Mouse (Mus musculus): ENCODE results near the gene Slc35b2.
A peak's percentile ranks its signal among the peaks of the same experiment; 100 is the strongest.

Slc35b2 gene

DNA sequence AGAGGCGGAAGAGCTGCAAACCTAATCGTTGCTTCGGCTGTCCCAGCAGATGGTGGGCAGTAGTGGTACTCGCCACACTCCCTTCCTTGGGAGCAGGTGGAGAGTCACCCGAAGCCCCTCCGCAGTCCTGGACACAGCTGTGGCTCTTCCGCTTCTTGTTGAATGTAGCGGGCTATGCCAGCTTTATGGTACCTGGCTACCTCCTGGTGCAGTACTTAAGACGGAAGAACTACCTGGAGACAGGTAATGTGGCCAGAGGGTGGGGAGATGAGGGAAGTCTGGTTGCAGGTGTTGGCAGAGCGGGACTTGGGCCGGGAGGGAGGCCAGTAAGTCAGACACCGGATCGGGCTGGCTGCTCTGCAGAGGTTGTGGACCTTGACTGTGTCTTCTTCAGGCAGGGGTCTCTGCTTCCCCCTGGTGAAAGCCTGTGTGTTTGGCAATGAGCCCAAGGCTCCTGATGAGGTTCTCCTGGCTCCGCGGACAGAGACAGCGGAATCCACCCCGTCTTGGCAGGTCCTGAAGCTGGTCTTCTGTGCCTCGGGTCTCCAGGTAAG lies 934 bp downstream of the Slc35b2 start:
- no peak for DNase-seq (ENCODE audit: low spot score)

- DNase-seq (ENCODE audit: low spot score), result no peak
These were observed 1.4 kb downstream of the Slc35b2 start for GRCm38 (mm10) chr17:45565103-45565502.

DNA sequence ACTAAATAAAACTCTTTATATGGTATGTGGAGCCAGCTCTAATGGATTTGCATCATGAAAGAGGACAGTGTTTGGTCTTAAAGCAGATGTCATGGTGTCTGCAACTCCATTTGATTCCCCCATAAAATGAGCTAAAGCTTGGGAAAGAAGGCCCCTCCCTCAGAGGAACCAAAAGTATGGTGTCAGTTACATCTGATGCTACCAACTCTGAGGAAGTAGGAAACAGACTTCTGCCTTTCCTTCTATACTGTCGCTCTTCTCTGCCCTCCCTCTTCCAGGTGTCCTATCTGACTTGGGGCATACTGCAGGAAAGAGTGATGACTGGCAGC lies 2.3 kb downstream of the Slc35b2 start:
- no peak for DNase-seq (ENCODE audit: low spot score)

DNA sequence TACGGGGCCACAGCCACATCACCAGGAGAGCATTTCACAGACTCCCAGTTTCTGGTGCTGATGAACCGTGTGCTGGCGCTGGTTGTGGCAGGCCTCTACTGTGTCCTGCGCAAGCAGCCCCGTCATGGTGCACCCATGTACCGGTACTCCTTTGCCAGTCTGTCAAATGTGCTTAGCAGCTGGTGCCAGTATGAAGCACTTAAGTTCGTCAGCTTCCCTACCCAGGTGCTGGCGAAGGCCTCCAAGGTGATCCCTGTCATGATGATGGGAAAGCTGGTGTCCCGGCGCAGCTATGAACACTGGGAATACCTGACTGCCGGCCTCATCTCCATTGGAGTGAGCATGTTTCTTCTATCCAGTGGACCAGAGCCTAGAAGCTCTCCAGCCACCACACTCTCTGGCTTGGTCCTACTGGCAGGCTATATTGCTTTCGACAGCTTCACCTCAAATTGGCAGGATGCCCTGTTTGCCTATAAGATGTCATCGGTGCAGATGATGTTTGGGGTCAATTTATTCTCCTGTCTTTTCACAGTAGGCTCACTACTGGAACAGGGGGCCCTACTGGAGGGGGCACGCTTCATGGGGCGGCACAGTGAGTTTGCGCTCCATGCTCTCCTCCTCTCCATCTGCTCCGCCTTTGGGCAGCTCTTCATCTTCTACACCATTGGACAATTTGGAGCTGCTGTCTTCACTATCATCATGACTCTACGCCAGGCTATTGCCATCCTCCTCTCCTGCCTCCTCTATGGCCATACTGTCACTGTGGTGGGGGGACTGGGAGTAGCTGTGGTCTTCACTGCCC lies 2.9 kb downstream of the Slc35b2 start:
- no peak for DNase-seq (ENCODE audit: low spot score)

DNA sequence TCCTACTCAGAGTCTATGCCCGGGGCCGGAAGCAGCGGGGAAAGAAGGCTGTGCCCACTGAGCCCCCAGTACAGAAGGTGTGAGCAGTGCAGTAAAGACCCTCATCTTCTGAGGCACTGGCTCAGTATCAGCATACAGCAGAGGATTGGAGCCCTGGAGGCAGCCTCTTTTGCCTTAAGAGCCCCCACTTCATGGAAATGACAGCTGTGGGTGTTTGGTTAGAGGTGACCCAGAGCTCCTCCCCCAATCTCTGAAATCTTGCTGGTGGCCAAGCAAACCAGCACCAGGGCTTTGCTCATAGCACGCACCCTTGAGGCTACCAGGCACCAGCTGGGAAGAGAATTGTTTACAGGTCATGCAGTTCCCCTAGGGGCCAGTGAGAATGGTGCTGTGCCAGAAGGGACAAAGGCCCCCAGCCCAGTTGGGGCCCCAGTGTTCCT lies 3.5 kb downstream of the Slc35b2 start:
- DNase-seq (ENCODE audit: low spot score), result no peak

DNA sequence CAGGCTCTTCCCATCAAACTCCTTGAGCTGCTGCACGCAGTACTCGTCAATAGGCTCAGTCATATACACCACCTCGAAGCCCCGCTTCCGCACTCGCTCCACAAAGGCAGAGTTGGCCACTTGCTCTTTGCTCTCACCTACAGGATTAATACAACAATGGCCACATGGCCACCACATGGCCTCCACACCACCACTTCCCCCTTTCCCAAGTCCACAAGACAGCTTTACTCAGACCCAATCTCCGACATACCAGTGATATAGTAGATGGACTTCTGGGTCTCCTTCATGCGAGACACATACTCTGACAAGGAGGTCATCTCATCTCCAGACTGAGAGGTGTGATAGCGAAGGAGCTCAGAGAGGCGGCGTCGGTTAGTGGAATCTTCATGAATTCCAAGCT lies 5.3 kb downstream of the Slc35b2 start:
- DNase-seq (ENCODE audit: low spot score), result no peak

DNA sequence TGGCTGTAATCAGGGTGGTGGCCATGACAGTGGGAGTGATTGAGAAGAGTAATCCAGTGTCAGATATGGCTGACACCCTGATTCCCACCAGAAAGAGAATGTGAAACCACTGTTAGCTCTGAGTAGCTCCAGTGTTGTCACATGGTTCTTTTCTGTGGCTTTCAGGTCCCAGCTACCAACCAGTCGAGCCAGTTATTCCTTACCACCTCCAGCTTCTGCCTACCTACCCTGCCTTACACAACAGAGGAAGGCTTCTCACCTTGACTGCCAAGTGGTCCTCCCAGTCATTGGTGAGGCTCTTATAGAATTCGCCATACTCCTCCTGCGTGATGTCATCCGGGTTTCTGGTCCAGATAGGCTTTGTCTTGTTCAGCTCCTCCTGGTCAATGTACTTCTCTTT lies 6.3 kb downstream of the Slc35b2 start:
- no peak for DNase-seq (ENCODE audit: low spot score)

DNA sequence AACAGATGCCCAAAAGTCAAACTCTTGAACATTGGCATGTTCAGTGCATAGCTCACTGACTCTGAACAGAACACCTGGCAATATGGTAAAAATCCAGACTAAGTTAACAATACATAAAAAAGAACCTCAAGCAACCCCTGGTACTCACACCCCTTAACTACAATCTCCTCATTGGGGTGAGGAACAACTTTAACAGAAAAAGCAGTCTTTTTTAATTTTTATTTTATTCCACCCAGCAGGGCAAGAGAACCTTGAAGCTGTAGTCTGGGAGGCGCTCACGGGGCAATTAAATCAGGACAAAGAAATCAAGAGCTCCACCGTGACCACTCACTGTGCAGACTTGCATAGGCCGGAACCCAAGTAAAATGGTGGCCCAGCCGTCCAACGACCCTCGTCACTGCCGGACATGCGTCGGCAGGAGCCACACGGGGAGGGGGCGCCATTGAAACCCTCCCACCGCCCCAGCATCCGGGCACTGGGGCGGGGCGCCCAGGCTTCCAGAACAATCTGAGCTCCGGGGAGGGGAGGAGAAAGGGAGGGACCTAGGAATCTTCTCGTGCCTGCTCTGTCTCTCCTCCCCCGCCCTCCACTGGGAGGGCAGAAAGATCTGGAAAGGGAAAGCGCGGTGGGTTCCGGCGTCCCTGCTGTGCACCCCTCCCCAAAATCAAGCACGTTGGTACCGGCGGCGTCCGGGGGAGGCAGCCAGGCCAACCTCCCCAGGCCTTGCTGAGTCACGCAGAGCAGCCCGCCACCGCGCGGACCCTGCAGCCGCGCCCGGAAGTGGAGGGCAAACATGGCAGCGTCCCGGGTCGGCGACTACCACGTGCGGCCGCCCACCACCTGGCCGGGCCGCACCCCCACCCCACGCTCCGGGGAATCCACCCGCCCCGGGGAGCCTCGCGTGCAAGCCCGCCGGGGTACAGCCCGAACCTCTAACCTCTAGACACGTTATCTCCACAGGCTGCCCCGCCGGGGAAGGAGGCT lies 8.7 kb downstream of the Slc35b2 start:
- peak; percentile 71 for DNase-seq (ENCODE audit: low spot score)

- peak; percentile 99 for DNase-seq (ENCODE audit: low spot score)
These were observed 9.6 kb downstream of the Slc35b2 start, which contains the start of gene Hsp90ab1 for GRCm38 (mm10) chr17:45573087-45573779. Gene Hsp90ab1 (minus strand): TSS chr17:45573271.

DNA sequence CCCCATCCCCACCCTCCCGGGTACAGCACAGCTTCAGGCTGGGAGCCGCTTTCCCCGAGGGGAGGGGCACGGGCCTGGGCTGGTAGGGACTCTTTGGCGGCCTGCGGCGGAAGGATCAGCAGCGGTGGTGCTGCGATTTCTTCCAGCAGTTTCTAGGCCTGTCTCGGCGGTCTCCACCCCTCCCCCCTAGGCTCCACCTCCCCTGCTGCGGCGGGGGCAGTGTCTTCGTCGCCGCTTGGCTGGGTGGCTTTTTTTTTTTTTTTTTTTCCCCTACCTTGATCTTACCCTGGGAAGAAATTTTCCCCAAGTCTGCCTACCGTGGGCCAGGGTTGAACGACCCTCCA lies 10.1 kb downstream of the Slc35b2 start:
- peak; percentile 99 for DNase-seq (ENCODE audit: low spot score)

DNA sequence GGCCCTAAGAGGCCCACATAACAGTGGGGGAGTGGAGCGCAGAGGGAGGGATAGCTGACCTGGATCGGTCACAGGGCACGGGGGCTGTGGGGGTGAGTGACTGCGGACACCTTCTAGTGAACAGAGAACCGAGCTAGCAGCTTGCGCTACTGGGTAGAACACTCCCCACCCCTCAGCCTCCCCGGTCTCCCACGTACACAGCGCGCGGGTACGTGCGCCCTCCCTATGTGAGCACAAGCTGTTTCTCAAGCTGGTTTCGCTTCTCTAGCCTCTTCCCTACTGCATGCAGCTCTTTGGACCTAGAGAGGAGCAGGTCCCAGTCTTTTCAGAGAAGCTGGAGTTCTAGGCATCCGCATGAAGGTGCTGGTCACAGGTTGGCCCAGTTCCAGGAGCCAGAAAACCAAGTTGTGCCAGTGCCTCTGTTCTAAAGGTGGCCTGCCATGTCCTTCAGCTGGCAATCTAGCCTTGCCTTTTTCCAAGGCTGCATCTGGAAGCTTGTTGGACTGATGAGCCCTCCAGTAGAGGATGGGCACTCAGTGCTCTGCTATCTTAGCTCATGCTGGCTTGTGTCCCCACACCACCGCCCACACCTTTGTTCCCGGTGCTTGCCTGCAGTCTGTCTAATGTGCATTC lies 10.6 kb downstream of the Slc35b2 start:
- peak; percentile 71 for DNase-seq (ENCODE audit: low spot score)

- no peak for DNase-seq (ENCODE audit: low spot score)
These were observed 11.6 kb downstream of the Slc35b2 start for GRCm38 (mm10) chr17:45575123-45575897.

DNA sequence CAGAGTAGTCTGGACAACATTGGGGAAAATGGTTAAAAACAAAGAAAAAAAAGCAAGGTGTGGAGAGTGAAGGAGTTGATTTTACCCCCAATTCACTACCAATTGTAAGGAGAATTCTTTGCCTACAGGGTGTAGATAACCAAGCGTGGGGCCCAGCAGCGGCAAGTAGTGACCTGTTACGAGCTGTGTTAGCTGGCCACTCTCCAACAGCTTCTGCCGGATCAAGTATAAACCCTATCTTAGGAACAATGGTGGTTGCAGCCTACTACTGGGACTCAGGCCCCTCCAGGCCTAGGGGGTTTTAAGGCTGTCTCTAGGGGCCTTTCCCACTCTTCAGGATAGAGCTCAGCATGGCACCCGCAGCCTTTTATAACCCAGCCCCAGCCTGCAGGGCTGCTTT lies 14.6 kb downstream of the Slc35b2 start:
- peak; percentile 75 for DNase-seq (ENCODE audit: low spot score)

DNA sequence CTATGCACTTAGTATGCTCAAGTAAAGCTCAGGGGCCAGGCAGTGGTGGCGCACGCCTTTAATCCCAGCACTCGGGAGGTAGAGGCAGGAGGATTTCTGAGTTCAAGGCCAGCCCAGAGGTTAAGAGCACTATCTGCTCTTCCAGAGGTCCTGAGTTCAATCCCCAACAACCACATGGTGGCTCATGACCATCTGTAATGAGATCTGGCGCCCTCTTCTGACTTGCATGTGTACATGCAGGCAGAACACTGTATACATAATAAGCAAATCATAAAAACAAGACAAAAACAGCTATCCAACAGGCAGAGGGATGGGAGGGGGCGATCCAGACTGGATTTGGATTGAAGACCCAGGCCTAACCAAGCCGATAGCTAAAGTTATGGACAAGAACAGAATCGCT lies 15.2 kb downstream of the Slc35b2 start:
- DNase-seq (ENCODE audit: low spot score), result no peak

- no peak for DNase-seq (ENCODE audit: low spot score)
These were observed 15.9 kb downstream of the Slc35b2 start for GRCm38 (mm10) chr17:45579554-45579953.

DNA sequence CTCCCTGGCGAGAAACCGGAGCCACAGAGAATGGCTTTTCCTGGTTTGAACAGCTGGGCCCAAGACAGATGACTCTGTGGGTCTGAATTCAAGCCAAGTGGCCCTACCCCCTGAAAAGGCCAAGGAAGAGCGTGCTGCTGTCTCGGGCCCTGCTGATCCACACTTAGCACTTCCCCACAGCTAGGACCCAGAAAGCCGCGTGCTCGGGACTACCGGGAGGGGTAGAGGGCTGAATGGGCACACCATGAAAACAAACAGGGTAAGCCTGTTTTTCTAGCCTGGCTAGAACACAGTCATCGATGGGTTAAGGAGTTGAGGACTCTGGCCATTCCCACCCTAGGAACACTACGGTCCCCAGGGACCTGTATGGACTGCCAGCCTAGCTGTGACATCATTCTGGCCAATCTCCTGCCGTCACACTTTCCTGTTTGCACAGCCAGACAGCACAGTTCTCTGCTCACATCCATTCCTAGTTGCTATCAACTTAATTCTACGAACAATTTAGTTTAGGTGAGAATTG lies 17.3 kb downstream of the Slc35b2 start:
- DNase-seq (ENCODE audit: low spot score), result peak; percentile 55

DNA sequence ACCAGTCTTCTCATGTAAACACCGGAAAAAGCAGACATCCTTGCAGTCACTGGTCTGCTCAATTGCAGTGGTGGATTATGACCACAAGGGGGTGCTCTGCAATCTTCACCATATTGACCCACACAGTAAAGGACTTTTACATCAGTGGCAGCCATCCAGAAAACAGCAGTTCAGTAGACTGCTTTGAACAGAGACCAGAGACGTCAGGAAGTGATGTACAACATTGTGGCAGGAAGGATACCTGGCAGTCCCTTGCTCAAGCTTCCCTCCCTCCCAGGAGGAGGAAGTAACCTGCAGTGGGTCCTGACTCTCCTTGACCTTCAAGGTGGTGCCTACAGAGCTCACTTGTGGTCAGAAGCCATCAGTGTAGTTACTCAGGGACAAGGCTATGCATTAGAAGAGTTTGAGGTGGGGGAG lies 17.9 kb downstream of the Slc35b2 start:
- DNase-seq (ENCODE audit: low spot score), result peak; percentile 71

DNA sequence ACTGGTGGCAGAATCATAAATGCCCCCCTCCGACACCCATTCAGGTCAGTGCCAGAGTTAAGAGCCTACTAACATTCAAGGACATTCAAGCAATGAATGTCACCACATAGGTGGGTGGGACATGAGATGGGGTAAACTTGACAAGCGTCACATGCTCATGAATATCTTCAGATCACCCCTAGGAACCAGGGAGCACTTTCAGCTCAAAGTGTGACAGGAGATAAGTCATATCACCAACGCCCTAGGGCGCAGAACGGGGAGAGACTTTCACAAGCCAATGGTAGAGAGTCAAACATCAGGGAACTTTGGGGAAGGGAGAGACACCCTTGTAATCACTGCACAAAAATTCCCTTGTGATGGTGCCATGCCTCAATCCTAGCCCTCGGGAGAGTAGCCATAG lies 18.5 kb downstream of the Slc35b2 start:
- DNase-seq (ENCODE audit: low spot score), result no peak

- DNase-seq (ENCODE audit: low spot score), result no peak
These were observed 19.2 kb downstream of the Slc35b2 start for GRCm38 (mm10) chr17:45582715-45583355.

Data from urinary bladder, postnatal 14 days (tissue).